Mouse (Mus musculus): Measurements from ENCODE around the gene Cntnap1. TPM values are rescaled to one million over a fixed set of nuclear protein-coding genes. Genes with fewer than 3 reads are reported as not detected.

The Cntnap1 gene
- total RNA-seq, 1 experiment from 2014 or later: not detected

DNA sequence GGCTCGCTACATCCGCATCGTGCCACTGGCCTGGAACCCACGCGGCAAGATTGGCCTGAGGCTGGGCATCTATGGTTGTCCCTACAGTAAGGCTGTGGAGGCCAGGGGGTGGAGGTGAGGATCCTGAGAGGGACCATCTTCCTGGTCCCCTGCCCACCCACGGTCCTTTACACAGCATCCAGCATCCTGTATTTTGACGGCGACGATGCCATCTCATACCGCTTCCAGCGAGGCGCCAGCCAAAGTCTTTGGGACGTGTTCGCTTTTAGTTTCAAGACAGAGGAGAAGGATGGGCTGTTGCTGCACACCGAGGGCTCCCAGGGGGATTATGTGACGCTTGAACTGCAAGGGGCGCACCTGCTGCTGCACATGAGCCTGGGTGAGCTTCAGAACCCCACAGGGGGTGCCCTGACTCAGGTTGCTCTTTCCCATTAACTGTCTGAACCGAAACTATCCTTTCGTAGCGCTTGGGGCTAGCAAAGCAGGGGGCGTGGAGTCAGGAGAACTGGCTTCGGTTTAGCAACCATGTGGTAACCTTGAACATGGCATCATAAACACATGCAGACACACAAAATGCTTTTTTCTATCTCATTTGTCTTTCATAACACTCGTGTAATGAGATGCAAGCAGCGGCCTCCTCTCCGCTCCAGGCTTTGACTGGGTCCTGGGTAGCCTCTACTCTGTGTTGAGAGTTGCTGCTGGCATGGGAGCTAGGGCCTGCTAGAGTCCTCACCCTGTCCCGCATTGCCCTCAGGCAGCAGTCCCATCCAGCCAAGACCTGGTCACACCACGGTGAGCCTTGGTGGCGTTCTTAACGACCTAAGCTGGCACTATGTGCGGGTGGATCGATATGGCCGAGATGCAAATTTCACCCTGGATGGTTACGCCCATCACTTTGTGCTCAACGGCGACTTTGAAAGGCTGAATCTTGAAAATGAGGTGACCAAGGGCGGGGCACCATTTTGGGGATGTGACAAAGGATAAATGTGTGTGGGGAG is 8.0 kb downstream of the Cntnap1 start:
- ATAC-seq (ENCODE audit: extremely low read depth, insufficient number of reproducible peaks, low FRiP score, poor library complexity, severe bottlenecking): no peak

DNA sequence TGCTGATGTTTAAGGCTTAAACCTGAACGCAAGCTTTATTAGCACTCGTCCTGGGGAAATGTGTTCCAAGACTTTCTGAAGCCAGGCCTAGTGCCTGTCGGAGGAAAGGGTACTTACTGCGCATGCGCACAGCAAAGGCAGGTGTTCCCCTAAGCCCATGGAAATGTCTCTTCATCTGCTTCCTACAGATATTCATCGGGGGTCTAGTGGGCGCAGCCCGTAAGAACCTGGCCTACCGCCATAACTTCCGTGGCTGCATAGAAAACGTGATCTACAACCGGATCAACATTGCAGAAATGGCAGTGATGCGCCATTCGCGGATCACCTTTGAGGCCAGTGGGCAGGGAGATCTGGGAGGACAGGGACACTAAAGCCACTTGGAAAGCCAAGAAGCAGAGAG is 9.0 kb downstream of the Cntnap1 start:
- ATAC-seq (ENCODE audit: extremely low read depth, insufficient number of reproducible peaks, low FRiP score, poor library complexity, severe bottlenecking): no peak

DNA sequence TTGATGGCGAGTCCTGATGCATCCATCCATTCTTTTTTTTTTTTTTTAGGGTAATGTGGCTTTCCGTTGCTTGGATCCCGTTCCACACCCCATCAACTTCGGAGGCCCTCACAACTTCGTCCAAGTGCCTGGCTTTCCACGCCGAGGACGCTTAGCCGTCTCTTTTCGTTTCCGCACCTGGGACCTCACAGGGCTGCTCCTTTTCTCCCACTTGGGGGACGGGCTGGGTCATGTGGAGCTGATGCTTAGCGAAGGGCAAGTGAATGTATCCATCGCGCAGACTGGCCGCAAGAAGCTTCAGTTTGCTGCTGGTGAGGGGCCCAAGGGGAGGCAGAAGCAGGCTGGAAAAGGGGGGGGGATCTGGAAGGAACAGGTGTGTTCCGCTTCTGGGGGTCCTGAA is 9.9 kb downstream of the Cntnap1 start:
- ATAC-seq (ENCODE audit: extremely low read depth, insufficient number of reproducible peaks, low FRiP score, poor library complexity, severe bottlenecking): no peak

DNA sequence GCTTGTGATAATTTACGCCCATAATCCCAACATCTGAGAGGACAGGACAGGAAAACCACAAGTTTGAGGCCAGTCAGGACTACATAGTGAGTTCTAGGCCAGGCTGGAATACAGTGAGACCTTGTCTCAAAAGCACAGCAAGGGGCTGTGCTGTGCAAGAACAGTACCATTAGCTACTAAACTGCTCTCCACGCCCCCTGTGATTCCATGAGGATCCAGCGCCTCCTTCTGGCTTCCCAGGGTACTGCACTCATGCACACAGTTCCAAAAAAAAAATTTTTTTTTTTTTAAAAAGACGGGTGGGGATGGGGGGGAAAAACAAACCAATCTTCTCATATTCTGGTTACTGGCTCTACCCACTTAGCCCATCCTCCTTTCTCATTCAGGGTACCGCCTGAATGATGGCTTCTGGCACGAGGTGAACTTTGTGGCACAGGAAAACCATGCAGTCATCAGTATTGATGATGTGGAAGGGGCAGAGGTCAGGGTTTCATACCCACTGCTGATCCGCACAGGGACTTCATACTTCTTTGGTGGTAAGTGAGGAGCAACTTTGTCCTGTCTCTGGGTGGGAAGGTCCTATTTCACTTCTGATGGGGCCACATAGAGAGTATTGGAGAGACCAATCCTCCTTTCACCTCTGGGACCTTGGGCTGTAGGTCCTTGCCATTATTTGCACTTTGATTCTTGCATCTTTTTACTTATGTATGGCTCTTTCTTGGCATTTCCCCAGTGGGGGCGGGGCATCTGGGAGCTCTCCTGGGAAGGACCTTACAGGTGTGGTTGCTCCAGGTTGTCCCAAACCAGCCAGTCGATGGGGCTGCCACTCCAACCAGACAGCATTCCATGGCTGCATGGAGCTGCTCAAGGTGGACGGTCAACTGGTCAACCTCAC is 10.8 kb downstream of the Cntnap1 start:
- no peak for ATAC-seq (ENCODE audit: extremely low read depth, insufficient number of reproducible peaks, low FRiP score, poor library complexity, severe bottlenecking)

DNA sequence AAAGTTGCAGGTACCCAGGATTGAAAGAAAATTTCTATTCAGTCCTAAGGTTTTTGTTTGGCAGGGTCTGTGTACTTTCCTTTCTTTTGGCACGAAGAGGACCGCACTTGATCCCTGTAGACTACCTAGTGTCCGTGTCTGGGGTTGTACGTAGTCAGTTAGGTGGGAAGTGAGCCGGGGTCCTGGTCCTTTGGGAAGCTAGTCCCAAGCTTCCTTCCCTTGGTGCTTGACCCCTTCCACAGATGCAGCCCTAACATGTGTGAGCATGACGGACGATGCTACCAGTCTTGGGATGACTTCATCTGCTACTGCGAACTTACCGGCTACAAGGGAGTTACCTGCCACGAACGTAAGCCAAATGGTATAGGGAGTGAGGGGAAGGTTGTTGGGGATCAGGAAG is 11.6 kb downstream of the Cntnap1 start:
- ATAC-seq (ENCODE audit: extremely low read depth, insufficient number of reproducible peaks, low FRiP score, poor library complexity, severe bottlenecking): no peak

DNA sequence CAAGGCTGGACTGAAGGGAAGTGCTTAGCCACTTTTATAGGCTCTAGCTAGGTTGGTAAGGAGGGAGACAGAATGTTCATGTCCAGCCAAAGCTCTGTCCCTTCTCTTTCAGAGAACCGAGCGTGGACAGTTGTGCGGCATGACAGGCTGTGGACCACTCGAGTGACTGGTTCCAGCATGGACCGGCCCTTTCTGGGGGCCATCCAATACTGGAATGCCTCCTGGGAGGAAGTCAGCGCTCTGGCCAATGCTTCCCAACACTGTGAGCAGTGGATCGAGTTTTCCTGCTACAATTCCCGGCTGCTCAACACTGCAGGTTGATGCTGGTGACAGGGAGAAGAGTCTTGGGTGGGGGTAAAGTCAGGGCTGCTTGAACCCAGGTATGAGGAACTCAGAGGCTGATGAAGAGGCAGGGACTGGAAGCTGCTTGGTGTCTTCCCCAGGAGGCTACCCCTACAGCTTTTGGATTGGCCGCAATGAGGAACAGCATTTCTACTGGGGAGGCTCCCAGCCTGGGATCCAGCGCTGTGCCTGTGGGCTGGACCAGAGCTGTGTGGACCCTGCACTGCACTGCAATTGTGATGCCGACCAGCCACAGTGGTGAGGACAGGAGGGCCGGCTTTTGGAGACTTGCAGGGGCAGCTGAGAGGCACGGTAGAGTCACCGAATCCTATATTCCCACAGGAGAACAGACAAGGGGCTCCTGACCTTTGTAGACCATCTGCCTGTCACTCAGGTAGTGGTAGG is 12.6 kb downstream of the Cntnap1 start:
- no peak for ATAC-seq (ENCODE audit: extremely low read depth, insufficient number of reproducible peaks, low FRiP score, poor library complexity, severe bottlenecking)

DNA sequence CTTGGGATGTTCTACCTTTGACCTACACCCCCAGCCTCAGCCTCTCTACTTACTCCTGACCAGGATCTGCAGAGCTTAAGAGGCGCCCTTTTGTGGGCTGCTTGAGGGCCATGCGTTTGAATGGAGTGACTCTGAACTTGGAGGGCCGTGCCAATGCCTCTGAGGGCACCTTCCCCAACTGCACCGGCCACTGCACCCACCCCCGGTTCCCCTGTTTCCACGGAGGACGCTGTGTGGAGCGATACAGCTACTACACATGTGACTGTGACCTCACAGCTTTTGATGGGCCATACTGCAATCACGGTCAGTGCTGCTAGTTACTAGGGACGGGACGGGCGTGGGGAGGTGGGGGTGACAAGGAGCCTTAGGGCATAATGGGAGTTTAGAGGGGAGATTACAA is 14.7 kb downstream of the Cntnap1 start:
- no peak for ATAC-seq (ENCODE audit: extremely low read depth, insufficient number of reproducible peaks, low FRiP score, poor library complexity, severe bottlenecking)

DNA sequence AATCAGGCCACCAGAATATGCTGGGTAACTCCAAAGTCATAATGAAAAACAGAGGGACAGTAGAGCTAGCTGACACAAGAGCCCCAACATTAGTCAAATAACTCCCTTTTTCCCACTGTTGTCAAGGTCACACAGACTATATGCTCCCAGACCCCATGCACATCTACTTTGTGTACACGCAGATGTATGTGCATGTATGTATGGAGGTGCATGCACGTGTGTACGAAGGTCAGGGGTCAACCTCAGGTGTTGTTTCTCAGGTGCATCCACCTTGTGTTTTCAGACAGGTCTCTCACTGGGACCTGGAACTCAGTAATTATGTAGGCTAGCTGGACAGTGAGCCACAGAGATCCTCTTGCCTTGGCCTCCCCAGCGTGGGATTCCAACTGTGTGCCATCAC is 15.1 kb downstream of the Cntnap1 start:
- no peak for ATAC-seq (ENCODE audit: extremely low read depth, insufficient number of reproducible peaks, low FRiP score, poor library complexity, severe bottlenecking)

DNA sequence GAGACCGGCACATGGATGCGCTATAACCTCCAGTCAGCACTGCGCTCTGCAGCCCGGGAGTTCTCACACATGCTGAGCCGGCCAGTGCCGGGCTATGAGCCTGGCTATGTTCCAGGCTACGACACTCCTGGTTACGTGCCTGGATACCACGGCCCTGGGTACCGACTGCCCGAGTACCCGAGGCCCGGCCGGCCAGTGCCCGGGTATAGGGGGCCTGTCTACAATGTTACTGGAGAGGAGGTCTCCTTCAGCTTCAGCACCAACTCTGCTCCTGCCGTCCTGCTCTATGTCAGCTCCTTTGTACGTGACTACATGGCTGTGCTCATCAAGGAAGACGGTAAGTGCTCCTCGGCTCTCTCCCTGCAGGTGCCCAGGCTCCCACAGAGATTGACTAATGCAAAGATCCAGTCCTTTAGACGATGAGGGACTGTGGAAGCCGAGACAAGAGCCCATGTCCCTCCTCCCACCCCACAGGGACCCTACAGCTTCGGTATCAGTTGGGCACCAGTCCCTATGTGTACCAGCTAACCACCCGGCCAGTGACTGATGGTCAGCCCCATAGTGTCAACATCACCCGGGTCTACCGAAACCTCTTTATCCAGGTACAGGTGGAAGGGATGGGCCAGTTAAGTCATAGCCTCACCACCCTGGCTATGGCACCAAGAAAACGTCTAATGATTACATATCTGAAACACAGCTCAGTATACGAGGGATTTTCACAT is 16.4 kb downstream of the Cntnap1 start:
- no peak for ATAC-seq (ENCODE audit: extremely low read depth, insufficient number of reproducible peaks, low FRiP score, poor library complexity, severe bottlenecking)

DNA sequence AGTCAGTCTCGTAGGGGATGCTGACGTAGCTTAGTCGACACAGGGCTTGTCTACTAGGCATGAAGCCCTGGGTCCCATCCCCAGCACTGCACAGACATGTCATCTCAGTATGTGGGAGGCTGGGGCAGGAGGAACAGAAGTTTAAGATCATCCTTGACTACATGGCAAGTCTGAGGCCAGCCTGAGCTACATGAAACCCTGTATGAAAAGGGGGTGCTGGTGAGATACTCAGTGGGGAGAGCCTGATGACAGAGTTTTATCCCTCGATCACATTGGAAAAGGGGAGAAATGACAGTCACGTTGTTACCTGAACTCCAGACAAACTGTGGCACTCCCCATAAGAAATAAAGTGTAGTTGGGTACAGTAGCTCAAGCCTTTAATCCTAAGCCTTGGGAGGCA is 17.2 kb downstream of the Cntnap1 start:
- no peak for ATAC-seq (ENCODE audit: extremely low read depth, insufficient number of reproducible peaks, low FRiP score, poor library complexity, severe bottlenecking)

DNA sequence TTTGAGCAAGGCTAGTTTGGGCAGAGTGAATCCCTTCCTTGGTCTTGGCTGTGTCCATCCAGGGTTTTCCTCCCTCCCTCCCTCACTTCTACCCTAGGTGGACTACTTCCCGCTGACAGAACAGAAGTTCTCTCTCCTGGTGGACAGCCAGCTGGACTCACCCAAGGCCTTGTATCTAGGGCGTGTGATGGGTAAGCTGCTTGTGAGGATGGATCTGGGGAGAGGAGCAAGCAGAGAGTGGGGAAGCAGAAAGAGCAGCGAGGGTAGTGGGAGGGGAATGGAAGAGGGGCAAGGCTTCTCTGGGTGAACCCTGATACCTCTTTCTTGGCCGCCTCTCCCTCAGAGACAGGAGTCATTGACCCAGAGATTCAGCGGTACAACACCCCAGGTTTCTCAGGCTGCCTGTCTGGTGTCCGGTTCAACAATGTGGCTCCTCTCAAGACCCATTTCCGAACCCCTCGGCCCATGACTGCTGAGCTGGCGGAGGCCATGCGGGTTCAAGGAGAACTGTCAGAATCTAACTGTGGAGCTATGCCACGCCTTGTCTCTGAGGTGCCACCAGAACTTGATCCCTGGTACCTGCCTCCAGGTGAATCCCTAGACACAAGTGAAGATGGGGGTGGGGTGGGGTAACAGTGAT is 18.0 kb downstream of the Cntnap1 start:
- ATAC-seq (ENCODE audit: extremely low read depth, insufficient number of reproducible peaks, low FRiP score, poor library complexity, severe bottlenecking): no peak

DNA sequence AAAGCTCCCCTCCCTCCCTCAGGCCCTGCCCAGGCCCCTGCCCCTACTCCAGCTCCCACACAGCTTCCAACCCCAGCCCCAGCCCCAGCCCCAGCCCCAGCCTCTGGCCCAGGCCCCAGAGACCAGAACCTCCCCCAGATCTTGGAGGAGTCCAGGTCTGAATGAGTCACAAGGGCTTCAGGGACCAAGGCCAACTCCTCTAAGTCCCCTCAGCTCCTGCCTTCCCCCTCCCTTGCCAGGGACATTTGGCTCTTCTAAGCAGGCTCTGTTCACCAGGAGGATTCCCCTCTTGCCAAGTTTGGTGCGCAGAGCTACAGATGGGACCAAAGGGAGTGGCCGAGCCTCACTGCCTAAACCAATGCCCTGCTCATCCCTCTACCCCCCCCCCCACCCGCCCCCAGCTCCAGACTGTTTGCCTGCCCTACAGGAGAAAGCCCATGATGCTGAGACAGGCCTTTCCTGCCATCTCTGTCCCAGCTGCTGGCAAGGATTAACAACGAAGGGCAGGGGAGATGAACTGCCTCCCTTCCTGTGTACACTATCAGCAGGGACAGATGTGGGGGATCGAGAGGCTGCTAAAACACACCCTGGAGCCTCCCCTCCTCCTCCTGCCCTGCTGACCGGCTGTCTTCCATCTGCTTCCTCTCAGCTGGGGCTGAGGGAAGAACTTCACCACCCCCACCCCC is 19.3 kb downstream of the Cntnap1 start:
- no peak for ATAC-seq (ENCODE audit: extremely low read depth, insufficient number of reproducible peaks, low FRiP score, poor library complexity, severe bottlenecking)

DNA sequence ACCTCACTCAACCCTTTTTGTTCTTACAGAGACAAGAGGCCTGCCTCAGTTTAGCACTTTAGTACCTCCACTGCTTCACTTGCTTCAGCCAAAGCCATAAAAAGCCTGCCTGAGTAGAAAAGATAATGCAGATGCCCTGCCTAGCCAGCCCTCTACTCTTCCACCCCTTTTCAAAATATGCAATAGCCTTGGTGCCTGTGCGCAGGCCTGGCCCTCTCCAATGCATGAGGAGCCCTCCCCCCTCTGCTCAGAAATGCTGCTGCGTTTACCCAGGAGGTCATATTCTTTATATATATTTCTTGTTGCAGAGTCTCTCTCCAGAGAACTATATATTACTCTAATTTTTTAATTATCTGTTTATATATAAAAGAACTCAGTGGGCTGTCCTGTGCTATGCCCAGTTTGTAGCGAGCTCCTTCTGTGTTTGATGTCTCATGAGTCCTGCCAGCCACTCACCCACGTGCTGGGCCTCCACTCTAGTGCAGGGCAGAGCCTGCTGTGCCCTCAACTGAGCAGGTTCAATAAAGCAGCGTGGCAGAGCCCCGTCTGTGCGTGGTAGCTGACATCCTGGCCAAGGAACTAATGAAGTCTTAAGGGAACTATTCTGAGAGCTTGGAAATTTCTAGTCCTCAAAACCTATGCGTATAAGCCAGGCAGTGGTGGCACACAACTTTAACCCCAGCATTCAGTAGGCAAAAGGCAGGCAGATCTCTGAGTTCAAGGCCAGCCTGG is 20.0 kb downstream of the Cntnap1 start:
- ATAC-seq (ENCODE audit: extremely low read depth, insufficient number of reproducible peaks, low FRiP score, poor library complexity, severe bottlenecking): no peak

DNA sequence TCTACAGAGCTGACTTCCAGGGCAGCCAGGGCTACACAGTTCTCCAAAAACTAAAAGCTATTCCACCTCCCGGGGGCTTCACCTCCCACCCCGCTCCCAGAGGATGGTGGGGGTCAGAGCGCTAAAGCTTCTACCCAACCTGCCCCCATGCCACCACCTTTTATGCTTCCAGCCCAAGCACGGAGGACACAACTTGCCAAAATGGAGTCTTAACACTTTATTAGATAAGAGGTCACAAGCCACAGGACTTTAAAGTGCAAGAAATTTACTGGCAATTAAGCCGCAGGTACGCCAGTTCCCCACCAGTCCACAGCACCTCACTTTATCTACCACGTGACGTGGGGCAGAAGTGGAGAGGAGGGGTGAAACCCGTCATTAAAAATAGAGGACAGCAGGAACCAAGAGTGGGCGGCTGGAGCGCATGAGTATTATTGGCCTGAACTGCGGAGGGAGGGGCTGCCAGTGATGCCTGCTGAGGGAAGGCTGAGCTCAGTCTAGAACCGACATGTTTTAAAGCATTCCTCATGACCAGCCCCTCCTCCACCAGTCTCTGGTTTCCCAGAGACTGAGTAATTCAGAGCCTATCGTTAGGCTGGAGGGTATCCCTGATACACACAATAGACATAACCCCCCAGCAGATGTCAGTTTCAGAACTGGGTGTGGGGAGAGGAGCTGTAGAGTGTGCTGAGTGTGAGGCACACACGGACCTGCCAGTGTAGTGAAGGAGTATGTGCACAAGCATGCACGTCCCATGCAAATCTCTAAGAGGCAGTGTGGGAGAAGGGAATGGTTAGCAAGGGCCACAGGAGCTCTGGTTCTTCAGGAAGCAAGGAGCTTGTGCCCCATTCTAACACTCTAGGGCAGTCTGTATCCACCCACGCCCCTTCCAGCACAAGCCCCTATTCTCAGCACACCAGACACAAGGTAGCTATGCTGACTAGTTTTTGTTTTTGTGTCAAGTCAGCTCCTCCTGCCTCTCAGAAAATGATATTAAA is 20.9 kb downstream of the Cntnap1 start:
- no peak for ATAC-seq (ENCODE audit: extremely low read depth, insufficient number of reproducible peaks, low FRiP score, poor library complexity, severe bottlenecking)

DNA sequence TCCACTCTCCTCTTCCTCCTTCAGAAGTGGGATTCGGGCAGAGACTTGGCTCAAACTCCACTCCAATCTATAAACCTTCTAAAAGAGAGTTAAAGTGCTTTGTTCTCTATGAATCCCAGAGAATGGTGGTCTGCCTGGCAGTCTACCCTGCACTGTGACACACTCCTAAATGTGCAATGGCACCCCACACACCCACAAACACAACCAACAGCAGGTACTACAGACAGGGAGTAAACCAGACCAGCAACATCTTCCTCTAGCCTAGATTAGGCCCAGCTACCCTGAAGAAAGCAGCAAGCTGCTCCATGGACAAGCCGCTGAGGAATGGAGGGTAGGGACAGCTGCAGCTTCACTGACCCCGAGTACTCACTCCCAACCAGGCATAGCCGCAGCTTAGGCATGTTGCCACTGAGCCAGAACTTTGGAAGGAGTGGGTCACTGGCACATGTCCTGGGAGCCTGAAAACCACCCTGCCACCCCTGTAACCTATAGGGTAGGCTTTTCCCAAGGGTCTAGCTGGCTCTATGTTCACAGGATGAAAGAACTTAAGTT is 21.7 kb downstream of the Cntnap1 start:
- ATAC-seq (ENCODE audit: extremely low read depth, insufficient number of reproducible peaks, low FRiP score, poor library complexity, severe bottlenecking): no peak

DNA sequence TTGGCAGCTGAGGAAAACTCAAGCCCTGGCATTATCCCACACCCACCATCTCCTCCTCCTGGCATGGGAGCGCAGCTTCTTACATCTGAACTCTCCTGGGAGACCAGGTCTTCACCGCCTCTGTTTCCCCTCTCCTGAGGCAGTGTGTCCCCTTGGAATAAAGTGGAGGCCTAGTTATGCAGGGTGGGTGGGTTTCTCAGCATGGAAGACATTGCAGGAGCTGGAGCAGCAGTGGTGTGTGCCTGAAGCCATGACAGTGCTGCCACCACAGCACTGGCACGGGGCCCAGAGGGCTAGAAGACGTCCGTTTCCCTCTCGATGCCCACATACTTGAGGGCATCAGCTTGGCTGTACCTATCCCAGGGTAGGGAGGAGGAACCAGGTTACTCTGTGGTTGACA is 22.3 kb downstream of the Cntnap1 start:
- no peak for ATAC-seq (ENCODE audit: extremely low read depth, insufficient number of reproducible peaks, low FRiP score, poor library complexity, severe bottlenecking)
